Mouse (Mus musculus) midbrain, postnatal 0 days (tissue): ENCODE data around the gene Nckap1l. TPM values are rescaled to one million over a fixed set of nuclear protein-coding genes. Genes with fewer than 3 reads are reported as not detected.
A peak's percentile ranks its signal among the peaks of the same experiment; 100 is the strongest.

Experiments used
- ATAC-seq: fragments of 200-750 bp; cut with Nextera tagmentation; 2 replicates; pipeline ENCODE4 v1.8.0; 2017; ENCODE audit warnings: moderate number of reproducible peaks, mild to moderate bottlenecking, moderate TSS enrichment, moderate library complexity; ENCODE audit not compliant: low FRiP score
- DNase-seq: peaks from one replicate; pipeline ENCODE4 v3.0.0-alpha.2; 2015; ENCODE audit warnings: low spot score
- H3K27ac ChIP-seq: fragments of 300-500 bp; sonication (generic); 2 replicates; pipeline ENCODE4 v1.5.1; 2014; ENCODE audit warnings: low read depth, mild to moderate bottlenecking, low read length, mixed read lengths
- H3K27me3 ChIP-seq: fragments of 300-500 bp; sonication (generic); 2 replicates; pipeline ENCODE4 v1.6.1; 2014; ENCODE audit warnings: low read length, control low read depth, mixed read lengths; ENCODE audit not compliant: insufficient read depth
- H3K36me3 ChIP-seq: fragments of 300-500 bp; sonication (generic); 2 replicates; pipeline ENCODE4 v1.6.1; 2014; ENCODE audit warnings: low read length, control low read depth, mixed read lengths; ENCODE audit not compliant: insufficient read depth
- H3K4me1 ChIP-seq: fragments of 300-500 bp; sonication (generic); 2 replicates; pipeline ENCODE4 v1.6.1; 2014; ENCODE audit warnings: mild to moderate bottlenecking, control low read depth, antibody characterized with exemption, low read length, mixed read lengths; ENCODE audit not compliant: insufficient read depth
- H3K4me2 ChIP-seq: fragments of 300-500 bp; sonication (generic); 2 replicates; pipeline ENCODE4 v1.6.1; 2014; ENCODE audit warnings: low read depth, mild to moderate bottlenecking, low read length, mixed read lengths; ENCODE audit not compliant: poor library complexity, severe bottlenecking
- H3K4me3 ChIP-seq: fragments of 300-500 bp; sonication (generic); 2 replicates; pipeline ENCODE4 v1.5.1; 2014; ENCODE audit warnings: low read depth, mild to moderate bottlenecking, low read length, moderate library complexity
- H3K9ac ChIP-seq: fragments of 300-500 bp; sonication (generic); replicated peaks from 2 replicates; pipeline ENCODE4 v1.6.1; 2014; ENCODE audit warnings: mild to moderate bottlenecking, low read length, moderate library complexity, mixed read lengths; ENCODE audit not compliant: poor library complexity, severe bottlenecking
- H3K9me3 ChIP-seq: fragments of 300-500 bp; sonication (generic); 2 replicates; pipeline ENCODE4 v1.6.1; 2016; ENCODE audit warnings: low read length, control low read depth
- CTCF ChIP-seq: IDR thresholded peaks from 2 replicates; pipeline ENCODE4 v1.5.1; 2016; ENCODE audit warnings: antibody characterized with exemption, mild to moderate bottlenecking
- WGBS: fragments of 180-500 bp; shearing (Covaris S2); extraction: QIAGEN DNeasy Blood & Tissue Kit; methylation state at CpG from one replicate; pipeline ENCODE4 v1.1.7; 2014; 5-methylcytosine and 5-hydroxymethylcytosine counted together
- polyA plus RNA-seq: library from polyadenylated mRNA; unstranded; fragments of >200 nt; fragmentation: Nextera tagmentation; extraction: Ambion mirVana; gene quantifications from 2 replicates; pipeline ENCODE4 v1.2.1, GENCODE M21; 2015
- total RNA-seq: library from RNA; depleted of rRNA; stranded (reverse); fragments of >200 nt; gene quantifications from 2 replicates; pipeline ENCODE4 v1.2.3, GENCODE M21; 2014

Nckap1l gene
- total and polyA plus RNA-seq, 2 experiments from 2014 or later, result 2.4 to 4.7 TPM

DNA sequence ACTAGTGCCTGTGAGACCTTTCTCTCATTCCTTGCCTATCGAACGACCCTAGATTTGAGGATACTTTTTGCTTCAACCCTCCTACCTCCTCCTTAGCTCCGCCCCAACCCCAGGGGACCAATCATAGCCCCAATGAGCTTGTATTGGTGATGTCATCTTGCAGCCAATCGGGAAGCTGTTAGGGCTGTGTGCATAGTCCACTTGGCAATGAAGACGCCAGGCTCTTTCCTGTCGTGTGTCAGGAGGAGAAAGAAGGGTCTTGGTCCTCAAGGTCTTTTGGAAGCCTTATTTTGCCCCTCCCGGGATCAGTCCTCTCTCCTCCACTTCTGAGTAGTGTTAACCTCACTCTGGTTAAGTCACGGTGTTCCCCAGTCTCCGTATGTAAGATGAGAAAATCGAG lies 60.5 kb downstream of the Nckap1l start:
- peak overlapping the region; percentile 73 for H3K27ac ChIP-seq
- H3K9ac ChIP-seq, result peak overlapping the region; percentile 42; the same call in 1 of the 2 replicates
- H3K9me3 ChIP-seq, result no peaks in the 10 kb centered on the region
- peak; percentile 95 for ATAC-seq
- H3K4me1 ChIP-seq, result peaks cover 9% of the 10 kb centered on the region; the same call in 1 of the 2 replicates
- TF ChIP-seq CTCF, result no peak
- WGBS, result 1% methylated on average over 10 of the region's 10 CpGs
- H3K27me3 ChIP-seq, result no peaks in the 10 kb centered on the region
- no peaks in the 10 kb centered on the region for H3K36me3 ChIP-seq
- peak overlapping the region; percentile 46 for H3K4me2 ChIP-seq
- H3K4me3 ChIP-seq, result peak overlapping the region; percentile 25
- DNase-seq, result peak; percentile 98

DNA sequence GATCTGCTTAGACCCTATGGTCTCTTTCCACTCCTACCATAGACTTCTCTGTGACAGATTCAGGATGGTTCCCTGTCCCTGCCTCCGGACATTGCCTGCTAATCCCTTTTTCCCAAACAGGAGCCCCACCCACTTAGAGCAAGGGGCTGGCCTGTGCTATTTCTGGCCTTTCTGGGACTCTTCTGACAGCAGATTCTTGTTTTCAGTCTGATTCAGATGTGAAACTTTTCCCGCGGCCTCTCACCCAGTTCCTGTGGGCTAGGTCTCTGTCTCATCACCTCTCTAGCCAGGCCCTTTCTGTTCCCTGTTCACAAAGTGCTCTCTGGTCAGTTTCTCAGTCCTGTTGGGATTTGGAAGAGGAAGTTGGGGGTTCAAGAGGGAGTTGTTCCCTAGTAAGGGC lies 61.3 kb downstream of the Nckap1l start:
- Histone ChIP-seq H3K4me3 (no peak overlapping the region), H3K27ac (0 out of 2 replicates have a peak overlapping the region, but pooled peaks have one; percentile 43), H3K9me3 (no peaks in the 10 kb centered on the region), H3K9ac (peak overlapping the region; percentile 50; the same call in 1 of the 2 replicates), H3K4me1 (peaks cover 9% of the 10 kb centered on the region; the same call in 1 of the 2 replicates), H3K27me3 (no peaks in the 10 kb centered on the region), H3K4me2 (peak overlapping the region; percentile 46), H3K36me3 (no peaks in the 10 kb centered on the region)
- 26% methylated on average over 3 of the region's 3 CpGs for WGBS
- TF ChIP-seq CTCF, result no peak
- DNase-seq, result no peak
- ATAC-seq, result no peak

DNA sequence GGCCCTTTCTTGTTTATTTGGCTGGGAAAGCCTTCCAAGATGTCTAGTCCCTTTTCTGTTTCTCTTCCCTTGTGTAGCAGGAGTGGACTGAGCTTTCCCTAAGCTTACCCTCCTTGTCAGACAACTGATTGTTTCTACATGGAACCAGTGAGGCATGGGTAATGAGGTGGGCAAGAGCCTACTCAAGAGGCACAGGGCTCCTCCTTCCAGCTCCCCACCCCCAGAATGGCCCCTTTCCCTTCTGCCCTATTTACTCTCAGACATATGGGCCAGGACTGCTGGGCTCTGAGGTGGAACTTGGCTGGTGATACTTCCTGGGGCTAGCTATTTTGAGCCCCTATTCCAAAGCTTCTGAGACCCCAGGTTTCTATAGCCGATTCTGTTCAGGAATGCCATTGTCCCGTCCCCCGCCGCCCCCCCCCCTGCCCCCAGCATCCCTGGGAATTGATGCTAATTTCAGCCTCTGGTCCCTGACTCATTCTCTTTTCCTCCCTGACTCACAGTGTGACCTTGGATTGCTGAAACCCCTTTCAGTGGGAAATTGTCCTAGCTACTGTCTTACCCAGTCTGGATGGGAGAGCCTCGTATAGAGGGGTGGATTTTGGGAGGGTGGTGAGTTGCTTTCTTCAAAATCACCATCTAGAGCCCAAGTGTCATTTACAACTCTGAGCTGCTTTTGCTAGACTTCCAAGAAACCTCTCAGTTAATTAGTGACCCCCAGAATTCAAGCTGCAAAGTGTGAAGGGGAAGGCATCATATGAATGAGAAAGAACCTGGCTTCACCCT lies 65.2 kb downstream of the Nckap1l start:
- H3K27me3 ChIP-seq, result no peaks in the 10 kb centered on the region
- peak overlapping the region; percentile 24; the same call in 1 of the 2 replicates for H3K9ac ChIP-seq
- TF ChIP-seq CTCF, result no peak
- peak overlapping the region; percentile 49 for H3K27ac ChIP-seq
- WGBS, result 7% methylated on average over 5 of the region's 5 CpGs
- H3K36me3 ChIP-seq, result peaks cover 8% of the 10 kb centered on the region; the same call in 1 of the 2 replicates
- ATAC-seq (peak; percentile 17), DNase-seq (peak; percentile 84)
- H3K9me3 ChIP-seq, result no peaks in the 10 kb centered on the region
- H3K4me3 ChIP-seq, result no peak overlapping the region
- H3K4me1 ChIP-seq, result peaks cover 13% of the 10 kb centered on the region
- H3K4me2 ChIP-seq, result no peak overlapping the region

DNA sequence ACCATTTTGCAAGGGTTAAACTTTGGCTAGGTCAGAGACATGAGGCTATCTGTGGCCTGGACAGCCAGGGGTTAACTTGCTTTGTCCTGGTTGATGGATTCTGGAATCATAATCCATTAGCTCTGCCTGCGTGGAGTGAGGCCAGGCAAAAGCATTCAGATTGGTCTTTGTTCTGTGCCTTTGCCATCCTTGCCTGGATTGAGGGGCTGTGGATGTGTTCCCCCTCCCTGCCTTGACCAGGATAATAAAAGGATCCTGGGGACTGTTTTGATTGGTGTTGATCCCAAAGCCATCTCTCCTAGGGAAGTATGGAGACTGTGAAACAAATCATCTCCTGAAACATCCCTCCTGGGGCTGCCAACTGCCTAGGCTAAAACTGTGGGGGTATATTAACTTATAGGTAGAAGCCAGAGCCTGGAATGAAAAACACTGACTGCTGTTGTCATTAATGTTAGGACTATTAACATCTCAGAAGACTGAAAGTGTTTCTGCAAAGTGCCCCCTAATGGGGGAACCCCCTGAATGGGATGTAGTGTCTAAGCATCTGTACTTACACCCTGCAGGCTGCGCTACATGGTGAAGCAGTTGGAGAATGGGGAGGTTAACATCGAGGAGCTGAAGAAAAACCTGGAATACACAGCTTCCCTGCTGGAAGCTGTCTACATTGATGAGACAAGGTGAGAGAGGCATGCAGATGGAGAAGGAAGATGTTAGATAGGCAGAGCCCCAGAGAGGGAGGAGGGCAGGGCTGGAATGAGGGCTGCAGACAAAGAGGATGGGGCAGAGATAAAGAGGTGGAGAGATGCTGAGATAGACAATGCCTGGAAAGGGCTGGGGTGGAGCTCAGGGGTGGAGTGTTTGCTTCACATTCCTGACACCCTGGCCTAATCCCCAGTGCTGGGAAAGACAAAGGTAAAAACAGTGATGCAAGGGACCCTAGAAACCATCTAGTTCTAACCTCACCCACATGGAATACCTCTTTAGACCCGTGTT lies 66.1 kb downstream of the Nckap1l start:
- DNase-seq, result peak; percentile 85
- Histone ChIP-seq H3K9ac (peak overlapping the region; percentile 24; the same call in 1 of the 2 replicates), H3K27me3 (no peaks in the 10 kb centered on the region), H3K4me3 (no peak overlapping the region), H3K36me3 (peaks cover 15% of the 10 kb centered on the region), H3K4me2 (no peak overlapping the region), H3K9me3 (no peaks in the 10 kb centered on the region), H3K4me1 (peaks cover 13% of the 10 kb centered on the region), H3K27ac (peak overlapping the region; percentile 49)
- TF ChIP-seq CTCF, result no peak
- ATAC-seq, result peak; percentile 52; the same call in 1 of the 2 replicates
- 8% methylated on average over 4 of the region's 4 CpGs for WGBS

DNA sequence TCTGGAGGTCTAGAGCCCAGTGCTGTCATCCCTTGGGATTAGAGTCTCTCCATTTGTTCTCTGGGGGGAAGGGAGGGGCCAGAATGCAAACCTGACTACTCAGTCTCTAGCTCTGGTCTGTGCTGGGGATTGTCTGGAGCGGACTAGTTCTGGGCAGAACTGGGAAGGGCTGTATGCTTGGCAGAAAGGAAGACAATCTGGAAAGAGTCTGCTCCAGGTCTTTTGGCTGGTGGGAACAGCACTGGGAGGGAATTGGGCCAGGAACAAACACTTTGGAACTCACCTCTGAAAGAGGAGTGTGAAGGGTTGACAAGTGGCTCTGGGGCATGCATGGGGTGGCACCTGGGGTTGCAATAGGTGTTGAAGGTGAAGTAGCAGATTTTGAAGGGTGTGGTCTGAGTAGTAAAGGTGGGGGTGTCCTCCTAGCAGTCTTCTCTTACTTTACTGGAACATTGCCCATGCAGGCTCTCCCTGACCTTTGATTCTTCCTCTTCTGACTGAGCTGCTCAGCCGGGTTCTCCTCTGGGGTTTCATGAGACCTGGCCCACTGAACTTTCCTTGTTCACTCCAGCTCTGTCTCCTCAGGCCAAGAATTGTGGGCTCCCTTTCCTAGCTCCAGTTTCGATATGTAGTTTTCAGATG lies 69.0 kb downstream of the Nckap1l start:
- TF ChIP-seq CTCF, result no peak
- Histone ChIP-seq H3K4me2 (no peak overlapping the region), H3K27ac (0 out of 2 replicates have a peak overlapping the region, but pooled peaks have one; percentile 26), H3K9ac (no peak overlapping the region), H3K9me3 (no peaks in the 10 kb centered on the region), H3K4me3 (no peak overlapping the region), H3K36me3 (peaks cover 32% of the 10 kb centered on the region), H3K4me1 (peaks cover 13% of the 10 kb centered on the region), H3K27me3 (no peaks in the 10 kb centered on the region)
- ATAC-seq (peak; percentile 39; the same call in 1 of the 2 replicates), DNase-seq (peak; percentile 31)
- 44% methylated on average over 3 of the region's 3 CpGs for WGBS
